Mouse (Mus musculus): ENCODE results near the gene Ltk. TPM values are rescaled to one million over a fixed set of nuclear protein-coding genes. Genes with fewer than 3 reads are reported as not detected.
A peak's percentile ranks its signal among the peaks of the same experiment; 100 is the strongest.

The Ltk gene
- polyA plus RNA-seq (2014; fragmentation: Nextera tagmentation; extraction: Ambion mirVana), result 1.9 and 2.8 TPM in 2 replicates

DNA sequence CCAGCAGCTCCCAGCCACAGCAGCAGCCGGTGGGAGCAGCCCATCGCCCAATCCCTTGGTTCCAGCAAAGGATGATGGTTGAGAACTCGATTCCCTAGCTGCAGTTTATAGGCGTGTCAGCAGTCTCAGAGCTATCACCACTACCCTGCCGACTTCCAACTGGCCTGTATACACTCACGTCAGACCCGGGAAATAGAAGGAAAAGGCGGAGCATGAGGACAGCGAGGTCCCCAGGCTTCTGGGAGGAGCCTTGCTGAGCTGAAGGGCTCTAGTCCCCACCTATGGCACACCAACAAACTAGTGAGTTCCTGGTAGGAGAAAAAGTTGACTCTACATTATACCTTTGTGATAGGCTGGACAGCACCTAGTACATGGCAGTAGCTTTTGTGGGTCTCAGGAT, at the start of gene Ltk:
Gene Ltk, minus strand, starts transcription at position 181 of the 400 bp plus-strand sequence.
- DNase-seq (ENCODE audit: low spot score), result no peak
- Histone ChIP-seq H3K9me3 (ENCODE audit: control insufficient read depth, low read length) (no peaks in the 10 kb centered on the region), H3K4me1 (replicated peaks; ENCODE audit: control insufficient read depth, insufficient read depth, low read length) (0 out of 2 replicates have a peak, but pooled peaks cover 5% of the 10 kb centered on the region), H3K27me3 (replicated peaks; ENCODE audit: control insufficient read depth, insufficient read depth, low read length) (peaks cover 47% of the 10 kb centered on the region), H3K4me2 (ENCODE audit: low read length) (no peak within 1 kb of the TSS), H3K27ac (ENCODE audit: low read depth) (no peak within 1 kb of the TSS), H3K36me3 (ENCODE audit: control insufficient read depth, insufficient read depth, low read length) (peaks cover 17% of the 10 kb centered on the region), H3K4me3 (ENCODE audit: low read depth, low read length) (peak within 1 kb of the TSS; percentile 50; the same call in 1 of the 2 replicates), H3K9ac (ENCODE audit: low read length) (no peak within 1 kb of the TSS)
- ATAC-seq (replicated peaks; ENCODE audit: low FRiP score, low TSS enrichment, low read depth), result peak; percentile 48; the same call in 1 of the 2 replicates
- WGBS, result 11% methylated on average over 9 of the region's 9 CpGs

DNA sequence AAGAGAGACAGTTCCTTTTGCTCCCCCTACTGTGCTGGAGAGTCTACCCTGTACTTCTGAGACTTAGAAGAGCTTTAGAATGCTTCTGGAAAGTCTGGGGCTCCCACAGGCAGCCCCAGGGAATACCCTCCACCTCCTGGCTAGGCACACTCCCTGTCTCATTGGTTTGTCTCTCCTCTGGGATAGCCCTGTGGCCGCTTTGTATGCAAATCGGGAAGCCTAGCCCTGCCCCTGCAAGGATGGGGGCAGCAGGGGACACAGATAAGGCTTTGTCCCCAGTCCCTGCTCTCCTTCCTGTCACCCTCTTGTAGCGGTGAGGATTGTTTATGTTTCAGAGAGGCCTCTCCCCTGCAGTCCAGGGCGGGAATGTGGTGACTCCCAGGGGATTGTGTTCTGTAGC, 48.6 kb upstream of the Ltk start:
- H3K36me3 ChIP-seq (ENCODE audit: control insufficient read depth, insufficient read depth, low read length), result peaks cover 48% of the 10 kb centered on the region
- H3K27ac ChIP-seq (ENCODE audit: low read depth), result no peak overlapping the region
- ATAC-seq (replicated peaks; ENCODE audit: low FRiP score, low TSS enrichment, low read depth) (no peak), DNase-seq (ENCODE audit: low spot score) (no peak)
- WGBS, result 29% methylated on average over 4 of the region's 4 CpGs
- no peak overlapping the region for H3K4me2 ChIP-seq (ENCODE audit: low read length)
- H3K9me3 ChIP-seq (ENCODE audit: control insufficient read depth, low read length), result no peaks in the 10 kb centered on the region
- peaks cover 5% of the 10 kb centered on the region; the same call in 1 of the 2 replicates for H3K4me1 ChIP-seq (replicated peaks; ENCODE audit: control insufficient read depth, insufficient read depth, low read length)
- H3K4me3 ChIP-seq (ENCODE audit: low read depth, low read length), result no peak overlapping the region
- H3K27me3 ChIP-seq (replicated peaks; ENCODE audit: control insufficient read depth, insufficient read depth, low read length), result no peaks in the 10 kb centered on the region
- H3K9ac ChIP-seq (ENCODE audit: low read length), result no peak overlapping the region

DNA sequence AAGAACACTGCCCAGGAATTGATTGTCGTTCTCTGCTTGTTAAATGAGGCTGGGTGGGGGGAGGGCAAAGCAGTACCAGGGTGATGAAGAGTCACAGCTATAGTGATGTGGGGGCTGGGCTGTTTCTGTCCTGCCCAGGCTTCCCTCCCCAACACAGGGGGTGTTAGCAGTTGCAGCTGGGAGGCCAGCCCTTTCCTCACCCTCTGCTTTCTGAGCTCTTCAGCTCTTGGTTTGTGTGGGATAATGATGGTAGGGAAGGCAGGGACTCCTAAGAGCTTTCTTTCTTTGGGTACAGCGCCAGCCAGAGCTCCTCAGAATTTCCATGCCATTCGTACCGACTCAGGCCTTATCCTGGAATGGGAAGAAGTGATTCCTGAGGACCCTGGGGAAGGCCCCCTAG, 48.2 kb upstream of the Ltk start:
- Histone ChIP-seq H3K27me3 (replicated peaks; ENCODE audit: control insufficient read depth, insufficient read depth, low read length) (no peaks in the 10 kb centered on the region), H3K9me3 (ENCODE audit: control insufficient read depth, low read length) (no peaks in the 10 kb centered on the region), H3K27ac (ENCODE audit: low read depth) (no peak overlapping the region), H3K4me2 (ENCODE audit: low read length) (no peak overlapping the region), H3K9ac (ENCODE audit: low read length) (no peak overlapping the region), H3K36me3 (ENCODE audit: control insufficient read depth, insufficient read depth, low read length) (peaks cover 49% of the 10 kb centered on the region), H3K4me1 (replicated peaks; ENCODE audit: control insufficient read depth, insufficient read depth, low read length) (peaks cover 5% of the 10 kb centered on the region; the same call in 1 of the 2 replicates), H3K4me3 (ENCODE audit: low read depth, low read length) (no peak overlapping the region)
- ATAC-seq (replicated peaks; ENCODE audit: low FRiP score, low TSS enrichment, low read depth), result no peak
- 24% methylated on average over 4 of the region's 4 CpGs for WGBS
- DNase-seq (ENCODE audit: low spot score), result no peak

DNA sequence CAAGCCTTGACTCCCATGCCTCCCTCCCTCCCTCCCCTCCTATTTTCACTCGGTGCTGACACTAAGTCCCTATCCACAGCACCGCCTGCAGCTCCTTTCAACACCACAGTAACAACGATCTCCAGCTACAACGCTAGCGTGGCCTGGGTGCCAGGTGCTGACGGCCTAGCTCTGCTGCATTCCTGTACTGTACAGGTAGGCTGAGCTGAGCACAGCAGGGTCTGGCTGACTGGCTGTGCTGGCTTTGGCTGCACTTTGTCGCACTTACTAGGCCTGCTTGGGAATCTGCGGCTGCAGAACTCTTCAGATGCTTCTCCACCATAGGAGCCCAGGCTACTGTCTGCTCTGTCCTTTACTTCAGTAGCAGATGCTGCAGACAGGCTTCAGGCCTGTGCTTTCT, 45.3 kb upstream of the Ltk start:
- Histone ChIP-seq H3K9me3 (ENCODE audit: control insufficient read depth, low read length) (no peaks in the 10 kb centered on the region), H3K4me2 (ENCODE audit: low read length) (no peak overlapping the region), H3K36me3 (ENCODE audit: control insufficient read depth, insufficient read depth, low read length) (peaks cover 29% of the 10 kb centered on the region), H3K27me3 (replicated peaks; ENCODE audit: control insufficient read depth, insufficient read depth, low read length) (no peaks in the 10 kb centered on the region), H3K9ac (ENCODE audit: low read length) (no peak overlapping the region), H3K4me1 (replicated peaks; ENCODE audit: control insufficient read depth, insufficient read depth, low read length) (peaks cover 17% of the 10 kb centered on the region), H3K4me3 (ENCODE audit: low read depth, low read length) (no peak overlapping the region), H3K27ac (ENCODE audit: low read depth) (no peak overlapping the region)
- no peak for DNase-seq (ENCODE audit: low spot score)
- 66% methylated on average over 8 of the region's 8 CpGs for WGBS
- no peak for ATAC-seq (replicated peaks; ENCODE audit: low FRiP score, low TSS enrichment, low read depth)

DNA sequence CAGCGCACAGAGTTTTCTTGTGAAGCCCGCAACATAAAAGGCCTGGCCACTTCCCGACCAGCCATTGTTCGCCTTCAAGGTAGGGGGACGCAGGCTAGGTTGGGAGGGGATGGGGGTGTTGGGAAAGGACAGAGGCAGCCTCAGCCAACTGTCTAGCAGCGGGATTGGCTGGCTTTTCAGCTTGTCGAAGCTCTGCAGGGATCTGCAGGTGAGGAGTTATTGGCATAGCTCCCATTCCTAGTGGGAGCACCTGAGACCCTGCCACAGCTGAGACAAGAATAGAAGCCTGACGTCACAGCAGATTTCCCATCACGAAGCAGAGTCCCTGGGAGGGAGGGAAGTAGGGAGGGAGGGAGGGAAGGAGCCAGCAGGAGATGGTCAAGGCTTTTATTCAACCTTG, 44.5 kb upstream of the Ltk start:
- WGBS, result 68% methylated on average over 9 of the region's 9 CpGs
- no peak overlapping the region for H3K4me2 ChIP-seq (ENCODE audit: low read length)
- DNase-seq (ENCODE audit: low spot score), result no peak

DNA sequence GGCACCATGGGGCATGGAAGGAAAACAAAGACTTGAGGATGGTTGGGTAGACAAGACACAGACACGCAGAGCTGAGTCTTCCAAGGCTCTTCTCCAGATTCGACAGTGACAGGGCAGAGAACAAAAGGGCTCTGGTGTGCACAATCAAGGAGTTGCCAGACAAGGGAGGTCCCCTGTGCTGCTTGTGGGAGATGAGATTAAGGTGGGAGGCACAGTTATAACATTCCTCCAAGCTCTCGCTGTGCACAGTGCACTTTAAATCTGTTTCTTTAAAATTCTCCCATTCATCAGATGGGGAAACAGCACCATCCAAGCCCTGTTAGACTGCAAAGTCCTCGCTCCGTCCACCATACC, 44.0 kb upstream of the Ltk start:
- ATAC-seq (replicated peaks; ENCODE audit: low FRiP score, low TSS enrichment, low read depth) (no peak), DNase-seq (ENCODE audit: low spot score) (no peak)
- no peak overlapping the region for H3K4me3 ChIP-seq (ENCODE audit: low read depth, low read length)
- peaks cover 20% of the 10 kb centered on the region for H3K36me3 ChIP-seq (ENCODE audit: control insufficient read depth, insufficient read depth, low read length)
- peaks cover 21% of the 10 kb centered on the region for H3K4me1 ChIP-seq (replicated peaks; ENCODE audit: control insufficient read depth, insufficient read depth, low read length)
- H3K27me3 ChIP-seq (replicated peaks; ENCODE audit: control insufficient read depth, insufficient read depth, low read length), result no peaks in the 10 kb centered on the region
- H3K9me3 ChIP-seq (ENCODE audit: control insufficient read depth, low read length), result no peaks in the 10 kb centered on the region
- H3K4me2 ChIP-seq (ENCODE audit: low read length), result no peak overlapping the region
- no peak overlapping the region for H3K27ac ChIP-seq (ENCODE audit: low read depth)
- H3K9ac ChIP-seq (ENCODE audit: low read length), result no peak overlapping the region
- 72% methylated on average over 5 of the region's 5 CpGs for WGBS

More for the DNA sequence above, 44.5 kb upstream of the Ltk start:
- Histone ChIP-seq H3K27ac (ENCODE audit: low read depth) (no peak overlapping the region), H3K27me3 (replicated peaks; ENCODE audit: control insufficient read depth, insufficient read depth, low read length) (no peaks in the 10 kb centered on the region), H3K4me3 (ENCODE audit: low read depth, low read length) (no peak overlapping the region), H3K9me3 (ENCODE audit: control insufficient read depth, low read length) (no peaks in the 10 kb centered on the region), H3K36me3 (ENCODE audit: control insufficient read depth, insufficient read depth, low read length) (peaks cover 22% of the 10 kb centered on the region), H3K9ac (ENCODE audit: low read length) (no peak overlapping the region), H3K4me1 (replicated peaks; ENCODE audit: control insufficient read depth, insufficient read depth, low read length) (peaks cover 21% of the 10 kb centered on the region)
- no peak for ATAC-seq (replicated peaks; ENCODE audit: low FRiP score, low TSS enrichment, low read depth)

DNA sequence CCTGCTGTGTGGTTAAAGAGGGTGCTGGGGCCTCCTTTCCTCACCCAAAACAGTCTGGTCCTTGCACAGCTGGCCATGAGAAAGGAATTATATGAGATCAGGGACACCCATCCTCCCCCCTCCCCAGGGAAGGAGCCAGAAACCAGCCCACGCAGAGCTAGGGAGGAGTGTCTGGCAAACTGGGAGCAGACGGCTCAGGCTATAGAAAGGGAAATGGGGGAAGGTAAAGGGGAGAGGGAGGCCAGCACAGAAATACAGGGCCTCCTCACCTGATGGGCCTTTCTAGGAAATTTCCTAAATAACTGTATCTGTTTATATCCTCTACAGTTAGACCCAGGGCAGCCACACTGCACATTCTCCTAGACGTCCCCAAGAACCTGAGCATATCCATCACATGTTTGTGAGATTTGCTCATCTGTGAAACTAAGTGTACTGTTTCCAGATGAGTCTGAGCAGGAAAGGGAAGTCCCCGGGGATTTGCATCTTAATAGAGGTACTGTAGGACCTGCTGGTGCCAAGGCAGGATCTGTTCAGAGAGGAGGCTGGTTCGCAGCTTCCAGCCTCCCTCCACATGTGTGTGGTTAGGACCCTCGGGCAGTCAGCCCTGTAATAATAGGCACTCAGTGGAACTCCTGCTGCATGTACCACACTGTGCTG, 43.5 kb upstream of the Ltk start:
- H3K27me3 ChIP-seq (replicated peaks; ENCODE audit: control insufficient read depth, insufficient read depth, low read length), result no peaks in the 10 kb centered on the region
- no peak for DNase-seq (ENCODE audit: low spot score)
- no peak overlapping the region for H3K9ac ChIP-seq (ENCODE audit: low read length)
- no peak overlapping the region for H3K27ac ChIP-seq (ENCODE audit: low read depth)
- H3K4me2 ChIP-seq (ENCODE audit: low read length), result no peak overlapping the region
- 39% methylated on average over 6 of the region's 6 CpGs for WGBS
- H3K4me3 ChIP-seq (ENCODE audit: low read depth, low read length), result no peak overlapping the region
- no peak for ATAC-seq (replicated peaks; ENCODE audit: low FRiP score, low TSS enrichment, low read depth)
- H3K36me3 ChIP-seq (ENCODE audit: control insufficient read depth, insufficient read depth, low read length), result peaks cover 20% of the 10 kb centered on the region
- peaks cover 18% of the 10 kb centered on the region for H3K4me1 ChIP-seq (replicated peaks; ENCODE audit: control insufficient read depth, insufficient read depth, low read length)
- no peaks in the 10 kb centered on the region for H3K9me3 ChIP-seq (ENCODE audit: control insufficient read depth, low read length)

DNA sequence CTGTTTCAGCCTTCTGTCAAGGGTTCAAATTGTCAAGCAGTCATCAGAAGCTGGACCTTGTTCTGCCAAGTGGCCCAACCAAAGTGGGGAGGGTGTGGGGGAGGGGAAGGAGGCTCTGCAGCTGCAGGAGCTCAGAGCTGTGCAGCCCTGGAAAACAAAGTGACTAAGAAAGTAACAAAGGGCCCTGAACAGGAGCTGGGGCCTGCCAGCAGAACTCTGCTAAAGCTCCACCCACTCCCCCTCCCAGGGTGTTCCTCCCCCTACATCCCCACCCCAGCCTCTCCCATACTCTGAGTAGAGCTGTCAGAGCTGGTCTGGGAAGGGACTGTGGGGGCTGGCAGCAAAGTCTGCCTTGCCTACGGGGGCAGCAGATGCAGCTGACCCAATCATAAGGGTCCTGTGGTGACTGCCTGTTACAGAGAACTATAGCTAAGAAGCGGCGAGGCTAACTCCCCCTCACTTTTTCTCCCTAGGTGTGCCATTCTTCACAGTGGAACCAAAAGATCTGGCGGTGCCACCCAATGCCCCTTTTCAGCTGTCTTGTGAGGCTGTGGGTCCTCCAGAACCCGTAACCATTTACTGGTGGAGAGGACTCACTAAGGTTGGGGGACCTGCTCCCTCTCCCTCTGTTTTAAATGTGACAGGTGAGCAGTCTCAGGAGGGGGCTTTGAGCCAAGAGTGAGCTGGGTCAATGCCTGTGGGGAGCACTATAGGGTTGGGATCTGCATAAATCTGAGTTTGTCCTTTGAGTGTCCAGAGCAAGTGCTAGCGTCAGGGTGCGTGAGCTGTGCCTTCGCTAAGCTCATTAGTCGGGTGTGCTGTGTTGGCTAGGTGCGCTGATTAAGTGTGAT, 42.8 kb upstream of the Ltk start:
- no peaks in the 10 kb centered on the region for H3K9me3 ChIP-seq (ENCODE audit: control insufficient read depth, low read length)
- no peak overlapping the region; the same call in 1 of the 2 replicates for H3K9ac ChIP-seq (ENCODE audit: low read length)
- peaks cover 20% of the 10 kb centered on the region for H3K4me1 ChIP-seq (replicated peaks; ENCODE audit: control insufficient read depth, insufficient read depth, low read length)
- H3K4me3 ChIP-seq (ENCODE audit: low read depth, low read length), result no peak overlapping the region
- no peak overlapping the region for H3K4me2 ChIP-seq (ENCODE audit: low read length)
- H3K36me3 ChIP-seq (ENCODE audit: control insufficient read depth, insufficient read depth, low read length), result peaks cover 20% of the 10 kb centered on the region
- no peaks in the 10 kb centered on the region for H3K27me3 ChIP-seq (replicated peaks; ENCODE audit: control insufficient read depth, insufficient read depth, low read length)
- ATAC-seq (replicated peaks; ENCODE audit: low FRiP score, low TSS enrichment, low read depth) (0 out of 2 replicates have a peak, but pooled peaks have one; percentile 10), DNase-seq (ENCODE audit: low spot score) (no peak)
- H3K27ac ChIP-seq (ENCODE audit: low read depth), result no peak overlapping the region
- 61% methylated on average over 10 of the region's 10 CpGs for WGBS
